Mouse (Mus musculus) cortical plate, adult 2 months (tissue): ENCODE results near the gene Cry2.

Experiments used
- CTCF ChIP-seq: fragments of 200-500 bp; IDR thresholded peaks from 2 replicates; pipeline ENCODE4 v1.5.1; 2011; ENCODE audit warnings: mild to moderate bottlenecking, control low read depth, low read length; ENCODE audit not compliant: insufficient read depth; ENCODE audit errors: extremely low read depth
- POLR2A ChIP-seq: fragments of 200-500 bp; IDR thresholded peaks from 2 replicates; pipeline ENCODE4 v1.6.1; 2011; ENCODE audit warnings: mild to moderate bottlenecking, low read length, control low read depth; ENCODE audit not compliant: insufficient read depth; ENCODE audit errors: extremely low read depth

DNA sequence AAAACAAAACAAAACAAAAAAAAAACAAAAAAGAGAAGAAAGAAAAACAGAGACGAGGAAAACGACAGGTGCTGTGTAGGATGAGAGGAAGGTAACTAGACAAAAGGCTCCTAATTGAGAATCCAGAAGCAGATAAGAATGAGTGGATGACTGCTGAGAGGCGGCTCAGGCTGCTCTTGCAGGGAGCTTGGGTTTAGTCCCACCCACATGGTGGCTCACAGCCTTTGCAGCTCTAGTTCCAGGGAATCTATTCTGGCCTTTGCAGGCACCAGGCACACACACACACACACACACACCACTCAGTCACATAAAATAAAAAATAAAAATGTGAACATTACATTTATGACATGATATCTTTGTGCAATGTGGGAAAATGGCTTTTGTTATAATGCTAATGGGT lies 4.7 kb upstream of the Cry2 start:
- TF ChIP-seq CTCF, result no peak
- TF ChIP-seq POLR2A, result 0 out of 2 replicates have a peak, but pooled peaks have one; percentile 16
